Mouse (Mus musculus) G1E (cell line): ENCODE data around the gene Rpp30. TPM values are rescaled to one million over a fixed set of nuclear protein-coding genes. Genes with fewer than 3 reads are reported as not detected.

Experiments used
- ATAC-seq: 2 replicates; pipeline ENCODE4 v1.8.0; 2016; ENCODE audit warnings: mild to moderate bottlenecking; ENCODE audit not compliant: insufficient number of reproducible peaks, poor library complexity, low FRiP score, severe bottlenecking; ENCODE audit errors: extremely low read depth
- DNase-seq: peaks from one replicate; pipeline ENCODE4 v3.0.0; 2012; ENCODE audit warnings: low spot score
- H3K27me3 ChIP-seq: 2 replicates; pipeline ENCODE4 v1.6.1; 2012; ENCODE audit warnings: mild to moderate bottlenecking, low read length, inconsistent platforms; ENCODE audit not compliant: insufficient read depth
- H3K36me3 ChIP-seq: replicated peaks from 2 replicates; pipeline ENCODE3; 2012; ENCODE audit warnings: mild to moderate bottlenecking, inconsistent platforms
- H3K4me1 ChIP-seq: 2 replicates; pipeline ENCODE4 v1.6.1; 2012; ENCODE audit warnings: low read depth, low read length, inconsistent platforms, mixed read lengths; ENCODE audit not compliant: insufficient read depth
- H3K4me3 ChIP-seq: 2 replicates; pipeline ENCODE4 v1.5.1; 2012; ENCODE audit warnings: low read depth, mild to moderate bottlenecking, inconsistent platforms, low read length, moderate library complexity, mixed read lengths
- H3K9me3 ChIP-seq: replicated peaks from 2 replicates; pipeline ENCODE4 v1.6.1; 2012; ENCODE audit warnings: inconsistent platforms
- CTCF ChIP-seq: IDR thresholded peaks from 2 replicates; pipeline ENCODE4 v1.5.1; 2012; ENCODE audit warnings: low read depth, low read length, inconsistent platforms, mixed read lengths
- GATA1 ChIP-seq: IDR thresholded peaks from 2 replicates; pipeline ENCODE4 v1.6.1; 2012; ENCODE audit warnings: borderline replicate concordance, low read length, inconsistent platforms, mixed read lengths
- GATA2 ChIP-seq: IDR thresholded peaks from 2 replicates; pipeline ENCODE4 v1.6.1; 2012; ENCODE audit warnings: low read depth, low read length, inconsistent platforms, borderline replicate concordance
- POLR2AphosphoS5 ChIP-seq: IDR thresholded peaks from 2 replicates; pipeline ENCODE4 v1.6.1; 2012; ENCODE audit warnings: low read depth, low read length, inconsistent platforms; ENCODE audit not compliant: insufficient replicate concordance
- TAL1 ChIP-seq: conservative IDR thresholded peaks from 2 replicates; pipeline ENCODE4 v1.6.1; 2012; ENCODE audit warnings: low read depth, low read length, inconsistent platforms, mixed read lengths
- polyA plus RNA-seq: library from polyadenylated mRNA; stranded (reverse); fragments of >175 nt; gene quantifications from 2 replicates; pipeline ENCODE4 v1.2.3, GENCODE M21; 2012
- total RNA-seq, 2 experiments: library from RNA; stranded (forward) in 1 of 2; stranded (reverse) in 1 of 2; fragments of 200-1000 nt in 1 of 2; fragments of >200 nt in 1 of 2; fragmentation: Nextera tagmentation in 1 of 2; gene quantifications; 2 replicates each; pipeline ENCODE4 v1.2.3; 2014 to 2017

The Rpp30 gene
- total and polyA plus RNA-seq, 3 experiments: 4.2 to 87.4 (median 53.9) TPM

- no peaks in the 10 kb centered on the region for H3K36me3 ChIP-seq
- ATAC-seq (no peak), DNase-seq (no peak)
- 0 out of 2 replicates have a peak, but pooled peaks cover 8% of the 10 kb centered on the region for H3K27me3 ChIP-seq
- H3K4me1 ChIP-seq: no peaks in the 10 kb centered on the region
- TF ChIP-seq GATA2 (no peak), POLR2AphosphoS5 (no peak), TAL1 (no peak), GATA1 (no peak), CTCF (no peak)
- peaks cover 8% of the 10 kb centered on the region; the same call in 1 of the 2 replicates for H3K9me3 ChIP-seq
- no peak within 1 kb of the TSS for H3K4me3 ChIP-seq
These were observed 36.4 kb downstream of the Rpp30 start, which contains the start of gene Ankrd1 for GRCm38 (mm10) chr19:36119783-36120471. Ankrd1 (minus strand) TSS chr19:36120099.

GRCm38 (mm10) chr19:36124203-36124602 lies 40.7 kb downstream of the Rpp30 start:
- ATAC-seq (no peak), DNase-seq (no peak)

GRCm38 (mm10) chr19:36128440-36128839 lies 44.9 kb downstream of the Rpp30 start:
- ATAC-seq: no peak
- TF ChIP-seq GATA1: no peak
- no peak for TF ChIP-seq GATA2
- no peak for TF ChIP-seq POLR2AphosphoS5
- TF ChIP-seq CTCF: no peak
- DNase-seq: no peak
- H3K27me3 ChIP-seq: no peaks in the 10 kb centered on the region
- 0 out of 2 replicates have a peak, but pooled peaks cover 6% of the 10 kb centered on the region for H3K9me3 ChIP-seq
- no peaks in the 10 kb centered on the region for H3K36me3 ChIP-seq
- H3K4me1 ChIP-seq: no peaks in the 10 kb centered on the region
- no peak overlapping the region for H3K4me3 ChIP-seq

More at GRCm38 (mm10) chr19:36124203-36124602, 40.7 kb downstream of the Rpp30 start:
- Histone ChIP-seq H3K4me3 (no peak overlapping the region), H3K27me3 (0 out of 2 replicates have a peak, but pooled peaks cover 1% of the 10 kb centered on the region), H3K4me1 (no peaks in the 10 kb centered on the region), H3K9me3 (peaks cover 8% of the 10 kb centered on the region; the same call in 1 of the 2 replicates), H3K36me3 (no peaks in the 10 kb centered on the region)
- TF ChIP-seq GATA2 (no peak), TAL1 (no peak)

GRCm38 (mm10) chr19:36129213-36129612 lies 45.7 kb downstream of the Rpp30 start:
- Histone ChIP-seq H3K4me1 (no peaks in the 10 kb centered on the region), H3K9me3 (0 out of 2 replicates have a peak, but pooled peaks cover 3% of the 10 kb centered on the region), H3K27me3 (no peaks in the 10 kb centered on the region), H3K36me3 (no peaks in the 10 kb centered on the region), H3K4me3 (no peak overlapping the region)
- ATAC-seq (no peak), DNase-seq (no peak)
- TF ChIP-seq GATA2 (no peak), GATA1 (no peak), CTCF (no peak), TAL1 (no peak), POLR2AphosphoS5 (no peak)

- 0 out of 2 replicates have a peak, but pooled peaks cover under 1% of the 10 kb centered on the region for H3K9me3 ChIP-seq
- no peaks in the 10 kb centered on the region for H3K4me1 ChIP-seq
- TF ChIP-seq POLR2AphosphoS5 (no peak), CTCF (no peak), GATA1 (no peak), TAL1 (no peak), GATA2 (no peak)
- H3K36me3 ChIP-seq: no peaks in the 10 kb centered on the region
- DNase-seq: no peak
- no peak overlapping the region for H3K4me3 ChIP-seq
- ATAC-seq: no peak
- no peaks in the 10 kb centered on the region for H3K27me3 ChIP-seq
These were observed 46.1 kb downstream of the Rpp30 start for GRCm38 (mm10) chr19:36129643-36130042.

GRCm38 (mm10) chr19:36130181-36130580 lies 46.7 kb downstream of the Rpp30 start:
- Histone ChIP-seq H3K27me3 (no peaks in the 10 kb centered on the region), H3K4me1 (no peaks in the 10 kb centered on the region), H3K9me3 (no peaks in the 10 kb centered on the region), H3K4me3 (no peak overlapping the region), H3K36me3 (no peaks in the 10 kb centered on the region)
- DNase-seq: no peak
- TF ChIP-seq POLR2AphosphoS5 (no peak), GATA1 (no peak), TAL1 (no peak), CTCF (no peak), GATA2 (no peak)
- ATAC-seq: no peak

GRCm38 (mm10) chr19:36131990-36132389 lies 48.5 kb downstream of the Rpp30 start:
- TF ChIP-seq POLR2AphosphoS5 (no peak), CTCF (no peak), GATA1 (no peak), TAL1 (no peak), GATA2 (no peak)
- ATAC-seq: no peak
- Histone ChIP-seq H3K27me3 (no peaks in the 10 kb centered on the region), H3K4me1 (no peaks in the 10 kb centered on the region), H3K4me3 (no peak overlapping the region), H3K36me3 (no peaks in the 10 kb centered on the region), H3K9me3 (no peaks in the 10 kb centered on the region)
- no peak for DNase-seq
